Mouse (Mus musculus) embryo, embryonic 11.5 days (tissue): ENCODE data around the gene Diaph3.

Experiments used
- DNase-seq: peaks from one replicate; pipeline ENCODE4 v3.0.0-alpha.2; 2012; ENCODE audit warnings: low read depth, low spot score

The Diaph3 gene

DNA sequence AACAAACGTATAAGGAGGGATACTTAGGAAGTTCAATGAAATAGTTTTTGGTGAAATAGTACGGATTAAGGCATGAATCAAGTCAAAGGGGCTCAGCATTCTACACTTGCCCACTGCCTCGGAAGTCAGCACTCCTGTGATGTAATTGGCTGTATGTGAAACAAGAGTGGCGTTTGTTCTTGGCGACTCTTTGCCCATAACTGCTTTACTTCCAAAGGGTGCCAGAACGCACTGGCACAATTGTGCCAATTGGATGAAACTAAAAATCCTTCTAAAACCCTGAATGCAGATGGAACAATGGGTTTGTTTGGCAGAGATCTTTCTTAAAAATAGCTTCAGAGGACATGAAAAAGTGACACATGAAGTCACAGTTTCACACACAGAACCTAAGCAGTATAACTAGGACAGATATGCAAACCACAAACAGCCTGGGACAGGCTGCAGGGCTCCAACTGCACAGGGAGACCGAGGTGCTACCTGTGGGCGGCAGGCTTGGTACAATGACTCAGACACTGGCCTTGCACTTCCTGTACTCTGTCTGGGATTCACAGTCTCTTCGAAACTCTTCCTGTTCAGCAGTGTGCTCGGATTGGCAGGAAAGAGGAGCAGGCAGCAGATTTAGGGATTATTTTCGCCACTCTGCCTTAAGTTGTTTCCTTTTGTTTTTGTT lies 279.6 kb downstream of the Diaph3 start:
- DNase-seq, result no peak

DNA sequence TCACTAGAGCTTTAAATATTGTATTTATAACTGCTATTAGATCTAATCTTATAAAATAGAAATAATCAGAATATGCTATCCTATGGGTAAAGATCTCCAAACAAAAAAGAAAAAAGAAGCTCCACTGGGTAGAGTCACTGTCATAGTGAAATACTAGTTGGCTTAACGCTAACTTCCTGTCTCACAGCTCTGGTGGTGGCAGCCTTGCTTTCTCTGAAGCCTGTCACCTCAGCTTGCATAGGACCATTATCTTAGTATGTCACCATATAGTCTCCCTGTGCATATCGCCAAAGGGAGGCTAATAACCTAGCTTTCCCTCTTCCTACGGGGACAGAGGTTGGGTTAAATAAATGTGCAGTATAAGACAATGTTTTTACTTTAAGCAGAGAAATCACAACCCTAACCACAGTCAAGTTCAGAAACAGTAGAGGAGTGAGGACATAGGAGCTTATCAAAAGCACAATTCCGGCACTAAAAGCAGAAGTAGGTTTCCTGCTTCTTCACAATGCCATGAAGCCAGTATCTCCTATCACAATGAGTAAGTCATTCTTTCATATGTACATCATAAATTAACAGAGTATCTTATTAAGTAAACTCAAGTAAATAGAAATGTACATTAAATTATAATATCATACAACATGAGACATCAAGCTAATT lies 293.8 kb downstream of the Diaph3 start:
- no peak for DNase-seq

DNA sequence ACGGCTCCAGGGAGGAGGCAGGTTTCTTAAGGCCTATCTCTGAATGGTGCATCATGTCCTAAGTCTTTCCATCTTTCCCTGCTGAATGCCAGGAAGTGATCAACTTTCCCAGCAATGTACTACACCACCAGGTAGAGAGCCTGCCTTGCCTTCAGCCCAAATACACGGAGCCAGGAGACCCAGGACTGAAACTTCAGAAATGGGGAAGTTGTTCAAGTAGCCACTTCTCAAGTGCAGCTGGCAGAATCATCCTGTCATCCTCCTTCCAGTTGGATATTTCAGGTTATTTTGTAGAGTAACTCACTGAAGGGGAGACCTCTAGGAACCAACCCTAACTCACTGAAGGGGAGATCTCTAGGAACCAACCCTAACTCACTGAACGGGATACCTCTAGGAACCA lies 297.0 kb downstream of the Diaph3 start:
- no peak for DNase-seq

DNA sequence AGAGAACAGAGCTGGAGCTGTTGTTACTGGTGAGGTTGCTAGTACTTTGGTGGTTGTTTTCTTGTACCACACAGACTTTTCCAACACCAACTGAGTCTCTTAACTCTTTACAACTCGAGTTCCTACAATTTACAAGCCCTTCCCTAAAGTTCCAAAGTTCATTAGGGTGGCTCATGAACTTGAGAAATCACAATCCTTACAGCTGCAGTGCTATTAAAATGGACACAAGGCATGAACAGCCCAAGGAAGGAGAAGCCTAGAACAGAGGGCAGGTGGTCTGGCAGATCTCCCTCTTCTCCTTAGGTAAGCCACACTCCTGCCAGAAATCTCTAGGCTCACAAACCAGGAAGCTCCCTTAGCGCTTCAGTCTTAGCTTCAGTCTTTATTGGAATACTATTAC lies 303.4 kb downstream of the Diaph3 start:
- DNase-seq, result no peak

DNA sequence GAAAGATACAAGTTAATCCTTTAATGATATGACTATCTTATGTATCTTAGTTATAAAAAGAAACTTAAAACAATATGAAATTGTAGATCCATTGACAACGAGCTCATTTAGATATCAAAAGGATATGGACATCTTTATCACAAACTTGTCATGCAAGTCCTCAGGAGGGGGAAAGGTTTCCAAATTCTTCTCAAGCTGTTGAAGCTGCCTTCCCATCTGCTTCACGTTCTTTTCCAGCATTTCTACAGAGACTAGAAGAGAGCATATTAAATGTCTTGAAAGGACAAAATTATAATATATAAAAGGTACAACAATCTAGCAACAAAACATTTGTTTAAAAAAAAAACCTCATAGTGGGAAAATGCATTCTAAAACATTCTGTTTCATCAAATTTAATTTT lies 306.2 kb downstream of the Diaph3 start:
- no peak for DNase-seq

DNA sequence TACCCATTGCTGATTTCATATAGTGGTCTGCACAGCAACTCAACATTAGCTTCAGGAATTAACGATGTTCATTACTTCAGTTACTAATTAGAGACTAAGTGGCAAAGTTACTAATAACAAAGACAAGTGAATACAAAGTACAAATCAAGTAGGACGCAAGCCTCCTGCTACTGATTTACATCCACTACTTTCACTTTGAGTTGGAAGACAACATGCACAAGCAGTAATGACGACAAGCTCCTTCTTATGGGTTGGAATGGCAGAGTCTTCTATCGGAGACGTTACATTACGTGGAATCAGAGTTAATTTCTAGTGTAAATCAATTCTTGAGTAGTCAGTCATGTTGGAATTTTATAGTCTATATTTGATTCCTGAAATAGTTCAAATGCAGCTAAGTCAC lies 306.8 kb downstream of the Diaph3 start:
- DNase-seq, result no peak

DNA sequence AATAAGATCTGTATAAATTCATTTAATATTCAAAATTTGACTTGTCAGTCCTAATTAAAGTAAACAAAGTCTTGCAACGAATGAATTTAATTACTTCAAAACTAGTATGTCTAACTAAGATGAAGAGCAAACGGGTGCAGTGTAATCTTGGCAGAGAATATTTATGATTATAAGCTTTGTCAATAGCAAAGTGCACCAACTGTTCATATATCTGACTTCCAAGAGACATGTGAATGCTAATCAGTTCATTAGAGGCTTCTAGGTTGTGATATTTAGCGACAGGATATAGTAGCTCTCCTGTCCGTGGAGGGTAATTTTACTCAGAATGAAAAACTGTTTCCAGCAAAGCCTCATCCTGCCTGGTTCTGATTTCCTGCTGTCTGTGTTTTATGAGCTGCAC lies 308.0 kb downstream of the Diaph3 start:
- no peak for DNase-seq

DNA sequence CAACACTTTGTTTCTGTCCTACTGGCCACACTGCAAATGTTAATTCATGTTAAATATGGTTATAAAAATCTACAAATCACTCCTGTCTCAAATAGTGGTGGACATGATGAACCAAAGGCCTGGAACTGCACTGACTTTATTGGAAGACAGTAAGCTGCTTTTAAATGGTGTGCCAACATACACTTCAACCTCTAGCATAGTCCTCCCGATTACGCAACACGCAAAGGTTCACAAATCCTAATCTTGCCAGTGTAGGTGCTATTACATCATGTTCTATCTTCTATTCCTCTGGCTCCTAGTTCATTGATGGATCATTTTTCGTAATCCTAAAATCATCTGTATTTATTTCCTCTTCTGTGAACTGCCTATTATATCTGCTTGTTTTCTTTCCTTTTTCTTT lies 324.8 kb downstream of the Diaph3 start:
- DNase-seq, result no peak

DNA sequence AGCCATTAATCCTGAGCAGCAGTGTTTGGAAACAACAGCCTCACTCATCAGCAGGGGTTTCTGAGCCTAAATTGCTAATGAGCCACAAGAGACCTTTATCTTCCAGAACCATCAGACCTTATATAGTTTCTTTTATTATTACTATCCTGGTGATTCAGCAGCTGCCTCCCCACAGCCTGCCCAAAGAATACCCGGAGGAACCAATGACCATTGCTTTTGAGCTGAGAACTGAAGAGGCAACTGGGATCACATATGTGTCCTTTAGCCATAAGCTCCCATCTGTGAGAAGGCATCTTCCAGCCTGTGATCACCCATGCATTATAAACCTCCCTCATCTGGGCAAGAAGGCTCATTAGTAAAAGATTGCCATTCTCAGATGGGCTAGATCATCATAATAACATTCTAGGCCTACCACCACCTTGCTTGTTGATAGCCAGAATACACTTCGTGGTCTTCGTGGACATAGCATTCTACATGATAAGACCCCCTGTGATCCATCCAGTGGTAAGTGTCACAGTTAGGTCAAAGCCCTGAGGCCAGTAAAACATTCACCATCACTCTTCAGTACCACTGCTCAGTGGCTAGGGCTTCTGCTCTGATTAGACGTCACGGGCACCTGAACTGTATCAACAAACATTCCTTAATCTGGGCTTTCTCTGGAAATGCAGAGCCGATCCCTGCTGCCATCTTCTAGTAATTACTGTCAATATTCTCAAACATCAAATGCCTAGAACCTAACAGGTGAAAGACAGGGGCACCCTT lies 352.0 kb downstream of the Diaph3 start:
- DNase-seq, result no peak

DNA sequence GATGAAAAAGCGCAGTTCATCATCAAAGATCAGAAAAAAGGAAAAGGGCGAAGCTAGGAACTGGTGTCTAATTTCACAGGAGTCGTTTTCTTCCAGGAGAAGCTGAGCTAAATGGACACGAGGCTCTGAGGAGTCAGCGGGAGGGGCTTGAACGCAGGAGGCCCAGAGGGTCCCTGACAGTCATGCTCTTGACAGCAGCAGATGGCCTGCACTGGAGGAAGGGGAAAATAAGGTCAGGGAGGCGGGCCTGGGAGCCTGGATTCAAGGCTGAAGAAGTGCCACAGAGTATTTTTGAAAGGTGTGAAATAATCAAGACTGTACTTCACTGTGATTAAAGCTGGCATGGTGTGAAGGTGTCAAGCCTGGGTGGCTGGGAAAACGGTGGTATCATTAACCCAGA lies 354.2 kb downstream of the Diaph3 start:
- no peak for DNase-seq

DNA sequence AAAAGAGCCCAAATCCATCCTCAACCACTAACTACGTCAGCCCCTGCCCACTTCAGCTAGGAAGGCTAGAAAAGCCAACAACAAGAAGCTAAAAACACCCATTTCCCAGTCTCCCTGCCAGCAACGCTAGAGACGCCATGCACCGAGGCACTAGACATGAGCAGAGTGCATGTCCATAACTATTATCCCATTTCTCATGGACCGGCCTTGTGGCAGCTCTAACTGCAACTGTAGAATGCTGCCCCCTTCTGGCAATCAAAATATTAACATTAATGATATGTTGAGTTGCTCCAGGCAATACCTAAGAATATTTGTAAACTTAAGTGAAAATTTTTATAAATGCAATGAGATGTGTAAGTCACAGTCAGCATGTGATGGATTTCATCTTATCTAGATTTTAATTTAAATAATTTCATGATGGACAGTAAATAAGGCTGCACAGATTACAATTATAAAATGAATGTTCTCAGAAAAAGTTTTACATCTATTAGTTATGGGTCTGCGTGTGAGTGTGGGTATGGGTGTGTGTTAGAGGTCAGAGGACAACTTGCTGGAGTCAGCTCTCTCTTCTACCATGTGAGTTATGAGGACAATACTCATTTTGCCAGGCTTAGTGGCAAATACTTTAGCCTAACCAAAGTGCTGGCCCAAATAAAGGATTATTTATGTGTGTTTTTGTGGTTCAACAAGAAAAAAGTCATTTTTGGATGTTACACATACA lies 359.3 kb downstream of the Diaph3 start:
- peak; percentile 57 for DNase-seq

DNA sequence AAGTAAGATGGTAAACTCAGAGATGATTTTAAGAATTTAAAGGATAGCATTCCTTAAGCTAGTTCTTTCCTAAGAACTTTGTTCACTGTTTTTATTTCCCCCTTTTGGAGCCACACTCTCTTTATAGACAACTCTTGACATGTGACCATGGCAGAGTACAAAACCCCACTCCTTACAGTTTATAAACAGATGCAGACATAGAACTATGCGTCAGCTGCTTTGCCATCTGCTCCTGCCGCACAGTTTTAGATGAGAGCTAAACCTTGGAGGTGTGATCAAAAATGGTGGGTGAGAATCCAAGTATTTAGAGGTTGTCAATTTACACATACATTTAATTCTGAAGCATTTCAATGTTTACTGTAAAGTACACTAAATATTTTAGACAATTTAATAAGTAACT lies 367.7 kb downstream of the Diaph3 start:
- DNase-seq, result no peak

DNA sequence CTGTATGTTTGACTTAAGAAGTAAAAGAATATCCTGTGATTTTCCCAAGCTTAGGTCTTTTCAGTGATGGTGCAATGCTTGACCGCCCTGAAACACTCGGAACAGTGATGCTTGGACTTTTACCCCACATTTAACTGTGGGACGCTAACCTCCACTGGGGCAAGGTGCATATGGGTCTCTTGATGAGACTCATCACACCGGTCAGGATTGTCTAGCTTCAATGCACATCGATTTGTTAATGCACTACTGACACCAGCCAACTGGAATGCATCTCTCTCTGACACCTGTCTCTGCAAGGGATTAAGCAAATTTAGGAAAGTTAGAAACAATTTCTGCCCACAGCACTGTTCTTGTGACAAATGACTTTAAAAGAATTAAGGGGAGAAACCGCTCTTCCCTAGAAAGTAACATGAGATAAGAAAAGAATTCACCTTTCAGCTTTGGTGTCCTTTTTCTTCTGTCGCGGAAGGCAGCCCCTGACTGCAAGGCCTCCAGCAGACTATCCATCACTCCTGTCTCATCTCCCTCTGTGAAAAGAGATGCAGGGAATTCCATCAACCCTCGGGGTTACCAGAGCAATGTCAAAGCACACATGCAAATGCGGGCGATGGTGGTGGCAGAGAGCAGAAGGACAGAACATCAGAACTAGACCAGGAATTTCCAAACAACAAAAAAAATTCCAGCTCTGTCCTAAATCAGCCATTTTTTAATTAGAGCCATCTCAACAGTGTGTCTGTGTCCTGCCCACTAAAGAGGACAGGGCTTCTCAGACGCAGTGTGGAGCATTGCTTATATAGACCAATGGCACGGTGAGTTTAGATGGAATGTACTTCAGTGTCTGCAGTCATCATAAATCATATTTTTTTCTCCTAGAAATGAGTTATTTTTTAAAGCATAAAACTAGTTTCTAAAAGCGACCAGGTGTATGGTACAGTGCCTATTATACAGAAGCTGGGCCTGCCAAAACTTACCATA lies 368.6 kb downstream of the Diaph3 start:
- peak; percentile 30 for DNase-seq

DNA sequence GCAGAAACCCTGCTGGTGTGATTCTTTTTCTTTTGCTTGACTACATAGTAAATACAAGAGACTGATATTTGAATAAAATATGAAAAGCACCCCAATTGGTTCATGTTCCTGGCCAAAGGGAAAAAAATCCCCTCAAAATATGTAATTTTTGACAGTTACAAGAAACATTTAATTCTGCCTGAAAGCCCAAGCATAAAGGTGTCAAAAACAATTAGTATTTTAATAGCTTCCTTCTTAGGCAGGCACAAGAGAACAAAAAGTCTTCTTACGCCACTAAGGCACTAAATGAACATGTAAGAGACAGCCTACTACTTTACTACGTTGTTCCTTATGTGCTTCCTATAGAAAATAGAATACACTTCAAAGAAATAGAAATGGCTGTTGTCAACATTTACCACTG lies 376.7 kb downstream of the Diaph3 start:
- no peak for DNase-seq

DNA sequence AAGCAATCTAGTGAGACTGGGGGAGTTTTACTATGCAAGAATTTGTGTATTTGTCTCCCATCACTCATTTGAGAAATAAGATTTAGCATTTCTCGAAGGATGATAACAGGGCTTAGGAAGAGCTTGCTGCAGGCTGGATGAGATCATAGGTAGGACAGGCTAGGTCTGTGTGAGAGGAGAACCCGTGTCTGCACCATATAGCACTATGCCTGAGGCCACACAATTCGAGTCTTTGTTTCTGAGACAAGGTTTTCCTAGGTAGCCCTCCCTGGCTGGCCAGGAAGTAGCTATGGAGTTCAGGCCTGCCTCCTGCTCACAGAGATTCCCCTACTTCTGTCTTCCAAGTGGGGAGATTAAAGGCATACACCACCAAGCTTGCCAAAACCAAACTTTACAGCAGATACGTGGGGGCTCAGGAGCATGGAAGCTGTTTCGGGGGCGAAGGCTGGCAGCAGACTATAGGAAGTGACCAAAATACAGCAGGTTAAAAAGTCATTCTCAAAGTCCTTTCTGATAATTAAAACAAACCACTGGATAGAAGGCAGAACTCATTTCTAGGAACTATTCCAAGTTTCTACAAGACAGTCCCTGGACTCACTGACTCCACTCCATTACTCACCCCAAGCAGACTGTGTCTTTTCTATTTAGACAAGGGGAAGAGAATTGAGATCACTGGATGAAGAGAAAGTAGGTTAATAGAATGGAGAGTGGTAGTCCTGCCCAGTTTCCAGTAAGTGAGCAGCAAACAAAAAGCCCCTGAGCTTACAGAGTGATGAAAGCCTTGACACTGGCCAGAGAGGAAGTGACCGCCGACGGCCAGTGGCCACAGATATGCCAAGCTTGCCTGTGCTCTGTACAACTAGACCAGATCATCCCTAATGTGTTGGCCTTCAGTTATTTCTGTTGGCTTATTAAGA lies 383.2 kb downstream of the Diaph3 start:
- DNase-seq, result no peak

DNA sequence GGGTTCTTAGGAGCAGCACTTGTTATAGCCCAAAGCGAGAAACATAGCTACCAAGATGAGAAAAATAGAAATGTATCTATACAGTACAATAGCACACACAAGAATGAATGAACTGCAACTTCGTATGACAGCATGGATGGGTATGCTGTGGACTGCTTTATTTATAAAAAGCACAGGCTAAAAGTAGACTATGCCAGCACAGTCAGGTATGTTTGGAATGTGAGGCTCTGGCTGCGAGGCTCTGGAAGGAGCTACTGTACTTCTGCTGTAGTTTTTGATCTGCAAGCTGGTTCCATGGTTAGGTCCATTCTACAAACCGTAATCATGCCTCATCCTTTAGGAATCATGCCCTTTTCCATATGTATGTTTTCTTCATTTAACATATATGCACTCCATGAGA lies 383.9 kb downstream of the Diaph3 start:
- DNase-seq, result no peak

DNA sequence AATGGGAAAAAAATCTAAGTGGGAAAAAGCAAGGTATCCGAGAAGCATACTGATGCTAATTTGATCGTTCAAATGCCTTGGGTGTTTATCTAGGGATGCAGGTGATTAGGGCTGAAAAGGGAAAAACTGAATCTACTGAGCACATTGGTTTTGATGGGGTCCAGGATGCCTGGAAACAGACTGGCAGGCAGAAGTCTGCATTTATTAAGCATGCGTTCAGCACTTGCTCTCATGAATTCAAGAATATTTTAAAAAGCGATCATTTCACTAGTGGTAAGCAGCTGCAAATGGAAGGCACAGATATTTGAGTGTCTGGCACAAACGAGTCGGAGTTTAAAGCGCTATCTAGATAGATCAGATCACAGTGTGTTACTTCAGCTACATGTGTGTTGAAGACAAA lies 390.7 kb downstream of the Diaph3 start:
- DNase-seq, result no peak

DNA sequence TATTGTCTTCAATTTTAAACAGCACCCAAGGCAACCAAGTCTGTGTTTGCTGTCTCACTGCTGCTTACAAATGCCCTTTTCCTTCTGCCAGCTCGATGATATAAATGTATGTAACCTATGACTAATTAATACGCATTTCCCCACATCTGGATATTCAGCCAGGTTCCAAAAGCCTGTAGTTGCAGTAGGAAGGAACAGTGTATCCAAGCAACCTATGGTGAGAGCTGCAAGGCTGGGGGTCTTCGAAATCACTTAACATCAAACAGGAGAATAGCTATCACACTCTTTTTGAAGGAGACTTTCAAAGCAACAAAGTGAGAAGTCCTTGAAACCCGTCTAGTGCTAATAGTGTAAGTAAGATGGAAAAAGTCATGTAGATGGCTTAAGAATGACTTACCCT lies 391.6 kb downstream of the Diaph3 start:
- DNase-seq, result no peak

DNA sequence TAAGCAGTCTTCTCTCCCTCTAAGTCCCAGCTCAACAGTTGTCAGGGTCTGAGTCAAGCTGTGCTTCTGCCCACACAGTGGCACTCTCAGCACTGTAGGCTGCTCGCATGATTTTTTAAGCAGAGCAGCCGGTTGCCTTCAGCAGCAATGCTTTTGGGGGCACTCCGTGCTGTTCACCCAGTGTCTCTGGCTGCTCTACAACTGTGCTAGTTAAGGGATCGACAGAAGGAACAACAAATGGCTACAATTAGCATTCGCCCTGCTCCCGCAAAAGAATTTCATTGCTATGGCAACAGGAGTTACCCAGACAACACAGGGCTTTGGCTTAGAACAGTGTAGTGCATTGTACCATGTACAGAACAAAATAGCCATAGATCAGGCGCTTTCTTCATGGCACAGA lies 392.2 kb downstream of the Diaph3 start:
- peak; percentile 60 for DNase-seq

DNA sequence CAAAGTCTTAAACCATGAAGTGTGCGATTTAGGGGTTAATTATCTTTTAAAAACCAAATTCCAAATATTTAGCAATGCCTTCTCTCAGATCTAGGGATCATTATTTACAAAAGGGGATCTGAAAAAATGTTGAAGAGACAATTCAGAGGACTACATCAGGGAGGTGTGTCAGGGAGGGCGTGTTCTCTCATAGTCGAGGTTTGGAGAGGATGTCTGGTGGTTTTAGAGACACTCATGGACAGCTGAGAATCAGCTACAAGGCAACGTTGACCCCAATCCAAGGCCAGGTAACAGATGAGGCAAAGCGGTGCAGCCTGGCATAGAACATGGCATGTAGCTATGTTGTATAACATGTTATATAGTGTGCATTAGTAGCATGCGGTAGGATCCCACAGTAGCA lies 396.5 kb downstream of the Diaph3 start:
- no peak for DNase-seq
